ENCODE assay signal across 27 mouse cellular contexts in the genomic region with DNA sequence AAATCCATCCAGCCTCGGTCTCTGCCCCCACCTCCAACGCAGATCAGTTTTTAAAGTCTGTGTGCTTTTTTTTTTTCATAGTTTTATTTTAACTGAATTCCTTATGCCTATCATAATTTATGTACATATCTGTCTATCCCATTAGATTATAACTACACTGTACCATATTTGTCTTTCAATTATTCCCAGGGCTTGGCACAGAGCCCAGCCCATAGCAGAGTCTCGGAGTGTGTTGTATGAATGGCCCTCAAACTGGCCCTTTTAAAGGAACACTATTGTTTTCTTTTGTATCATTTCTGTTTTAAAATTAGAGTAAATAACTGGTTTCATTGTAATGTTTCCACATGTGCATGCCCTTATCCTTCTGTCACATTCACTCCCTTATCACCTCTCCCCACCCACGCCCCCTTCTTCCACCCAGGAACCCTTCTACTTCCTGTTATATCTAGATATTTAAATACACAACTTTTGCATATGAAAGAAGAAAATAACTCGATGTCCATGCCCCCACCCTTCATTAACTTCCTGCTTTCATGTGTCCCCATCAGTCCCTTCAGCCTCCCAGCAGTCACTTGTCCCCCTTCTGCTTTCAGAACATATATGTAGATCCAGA. TPM values are rescaled to one million over a fixed set of nuclear protein-coding genes. Genes with fewer than 3 reads are reported as not detected.
DNase-seq lines count a peak whose midpoint lies in the region; ATAC-seq and TF ChIP-seq lines count a peak whose summit lies in the region.
"Had no signal": no experiment of that assay in that cellular context is flagged by ENCODE, and none has a peak within 500 bp of the region (broad histone marks: within the 10 kb centered on the region; RNA-seq: fewer than 3 reads in every experiment).

No protein-coding gene starts in this region.

- peaks cover 4% of the 10 kb centered on the region; the same call in 1 of the 2 replicates for H3K27me3 ChIP-seq in lung, embryonic 14.5 days (ENCODE audit: insufficient read depth, low read length)
- H3K27me3 ChIP-seq in liver, embryonic 15.5 days, result peaks cover 21% of the 10 kb centered on the region; the same call in 1 of the 2 replicates
- no peaks in the 10 kb centered on the region for H3K27me3 ChIP-seq in stomach, postnatal 0 days (ENCODE audit: control insufficient read depth, insufficient read depth, low read length)
- H3K27me3 ChIP-seq: neural tube, embryonic 12.5 days had no signal

- no peak overlapping the region for H3K4me2 ChIP-seq in lung, embryonic 14.5 days
- peak overlapping the region; percentile 29 for H3K4me2 ChIP-seq in liver, embryonic 15.5 days
- H3K4me2 ChIP-seq in stomach, postnatal 0 days (replicated peaks; ENCODE audit: low read depth), result no peak overlapping the region
- H3K4me2 ChIP-seq: embryonic facial prominence, embryonic 13.5 days; hindbrain, embryonic 12.5 days; midbrain, embryonic 11.5 days; neural tube, embryonic 12.5 days had no signal

- DNase-seq in lung, embryonic 14.5 days, result peak; percentile 74
- DNase-seq in lung, adult 2 months, result no peak
- DNase-seq in stomach, postnatal 0 days (ENCODE audit: low spot score), result peak; percentile 56
- DNase-seq in cerebellum, postnatal 36 days, result no peak
- DNase-seq in layer of hippocampus, postnatal 25 days (ENCODE audit: extremely low spot score in 1 of 2, low spot score in 1 of 2), result no peak
- DNase-seq: B cell, adult 2 months; cerebellum, adult 11-12 months; gastrocnemius, postnatal 25 days; heart, postnatal 10 days; lung, postnatal 14 days; spleen, adult 18-20 months had no signal

- H3K4me3 ChIP-seq in lung, embryonic 14.5 days (ENCODE audit: low read depth, low read length), result no peak overlapping the region
- no peak overlapping the region for H3K4me3 ChIP-seq in lung, adult 2 months (replicated peaks; ENCODE audit: extremely low read depth, low read depth, low read length)
- H3K4me3 ChIP-seq in liver, embryonic 15.5 days (replicated peaks), result no peak overlapping the region
- H3K4me3 ChIP-seq in stomach, postnatal 0 days (ENCODE audit: low read depth, low read length), result no peak overlapping the region
- H3K4me3 ChIP-seq: embryonic facial prominence, embryonic 13.5 days; heart, embryonic 10.5 days; hindbrain, embryonic 12.5 days; neural tube, embryonic 12.5 days had no signal

- no peaks in the 10 kb centered on the region for H3K9me3 ChIP-seq in lung, embryonic 14.5 days (ENCODE audit: low read depth, low read length)
- no peaks in the 10 kb centered on the region for H3K9me3 ChIP-seq in liver, embryonic 15.5 days (replicated peaks)
- H3K9me3 ChIP-seq in stomach, postnatal 0 days (ENCODE audit: control insufficient read depth, low read length), result no peaks in the 10 kb centered on the region
- H3K9me3 ChIP-seq: embryonic facial prominence, embryonic 13.5 days; heart, embryonic 10.5 days; hindbrain, embryonic 12.5 days; neural tube, embryonic 12.5 days had no signal

- H3K27ac ChIP-seq in lung, embryonic 14.5 days (ENCODE audit: low read depth), result no peak overlapping the region
- H3K27ac ChIP-seq in liver, embryonic 15.5 days (replicated peaks), result peak overlapping the region; percentile 56
- no peak overlapping the region for H3K27ac ChIP-seq in stomach, postnatal 0 days (replicated peaks)
- H3K27ac ChIP-seq: embryonic facial prominence, embryonic 13.5 days; heart, embryonic 10.5 days; hindbrain, embryonic 12.5 days; neural tube, embryonic 12.5 days had no signal

- H3K9ac ChIP-seq in lung, embryonic 14.5 days, result no peak overlapping the region
- H3K9ac ChIP-seq in liver, embryonic 15.5 days, result no peak overlapping the region
- no peak overlapping the region for H3K9ac ChIP-seq in stomach, postnatal 0 days (ENCODE audit: low read length)
- H3K9ac ChIP-seq: embryonic facial prominence, embryonic 13.5 days; hindbrain, embryonic 12.5 days; neural tube, embryonic 12.5 days had no signal

- H3K36me3 ChIP-seq in lung, embryonic 14.5 days (ENCODE audit: insufficient read depth), result no peaks in the 10 kb centered on the region
- H3K36me3 ChIP-seq in liver, embryonic 15.5 days (replicated peaks), result no peaks in the 10 kb centered on the region
- H3K36me3 ChIP-seq in stomach, postnatal 0 days (ENCODE audit: control insufficient read depth, insufficient read depth, low read length), result no peaks in the 10 kb centered on the region
- H3K36me3 ChIP-seq: embryonic facial prominence, embryonic 13.5 days; heart, embryonic 10.5 days; hindbrain, embryonic 12.5 days; neural tube, embryonic 12.5 days had no signal

- TF ChIP-seq CTCF in lung, embryonic 14.5 days (IDR thresholded peaks at IDR 0.05; ENCODE audit: low read depth), result no peak
- TF ChIP-seq CTCF in lung, adult 2 months (IDR thresholded peaks at IDR 0.05; ENCODE audit: insufficient read depth, low read length), result no peak
- no peak for TF ChIP-seq CTCF in stomach, postnatal 0 days (IDR thresholded peaks at IDR 0.05; ENCODE audit: low read depth)

- TF ChIP-seq POLR2A in lung, adult 2 months (IDR thresholded peaks at IDR 0.05; ENCODE audit: borderline replicate concordance, extremely low read depth, low read depth, low read length), result no peak

- no peaks in the 10 kb centered on the region for H3K4me1 ChIP-seq in lung, embryonic 14.5 days (ENCODE audit: insufficient read depth)
- no peaks in the 10 kb centered on the region for H3K4me1 ChIP-seq in lung, adult 2 months (ENCODE audit: control insufficient read depth, insufficient read depth, low read length)
- peaks cover 30% of the 10 kb centered on the region for H3K4me1 ChIP-seq in liver, embryonic 15.5 days (replicated peaks)
- H3K4me1 ChIP-seq in stomach, postnatal 0 days (replicated peaks; ENCODE audit: control insufficient read depth, insufficient read depth), result peaks cover 2% of the 10 kb centered on the region; the same call in 1 of the 2 replicates

- TF ChIP-seq EP300 in stomach, postnatal 0 days (optimal IDR thresholded peaks at IDR 0.05), result no peak

- no peak for ATAC-seq in lung, embryonic 14.5 days (ENCODE audit: insufficient read depth)
- ATAC-seq in common myeloid progenitor, adult 5-6 weeks (replicated peaks; ENCODE audit: low read depth, poor library complexity, severe bottlenecking), result peak; percentile 31
- ATAC-seq in liver, embryonic 15.5 days (ENCODE audit: insufficient read depth), result peak; percentile 71
- ATAC-seq in stomach, postnatal 0 days (ENCODE audit: low FRiP score, low TSS enrichment), result peak; percentile 25; the same call in 1 of the 2 replicates

- WGBS in lung, embryonic 14.5 days, result 33% methylated on average over 5 of the region's 5 CpGs
- 29% methylated on average over 5 of the region's 5 CpGs for WGBS in lung, adult 2 months
- WGBS in liver, embryonic 15.5 days (ENCODE audit: insufficient replicate concordance), result 40% methylated on average over 5 of the region's 5 CpGs
- WGBS in stomach, postnatal 0 days, result 32% methylated on average over 5 of the region's 5 CpGs

RNA-seq across cellular contexts. Expression of gene Gdf5, which starts 2.3 kb away (rescaled TPM):
- polyA plus RNA-seq in lung, embryonic 14.5 days (2014; fragmentation: Nextera tagmentation; extraction: Ambion mirVana), result 0.34 and 0.41 TPM in 2 replicates
- polyA plus RNA-seq in lung, adult 2 months (2012; rRNA removed), result 0.37 and 0.59 TPM in 2 replicates
- not detected in 2 replicates for total RNA-seq in common myeloid progenitor, adult 5-6 weeks (2017)
- polyA plus RNA-seq in liver, embryonic 15.5 days (2015; fragmentation: Nextera tagmentation; extraction: Ambion mirVana), result not detected in 2 replicates
- 1.6 and 1.8 TPM in 2 replicates for polyA plus RNA-seq in stomach, postnatal 0 days (2015; fragmentation: Nextera tagmentation; extraction: Ambion mirVana)
- total RNA-seq in layer of hippocampus, postnatal 25 days (2021), result under 1 TPM in 1 of 2 experiments, not detected in 1; 0.10 TPM
- total RNA-seq: gastrocnemius, postnatal 25 days; heart, postnatal 10 days; monocyte, adult 5-6 weeks had no signal

RNA-seq across cellular contexts. Expression of gene Gm15557, which starts 7.0 kb away (rescaled TPM):
- not detected in 2 replicates for polyA plus RNA-seq in lung, embryonic 14.5 days (2014; fragmentation: Nextera tagmentation; extraction: Ambion mirVana)
- not detected in 2 replicates for polyA plus RNA-seq in lung, adult 2 months (2012; rRNA removed)
- total RNA-seq in common myeloid progenitor, adult 5-6 weeks (2017), result not detected in 2 replicates
- polyA plus RNA-seq in liver, embryonic 15.5 days (2015; fragmentation: Nextera tagmentation; extraction: Ambion mirVana), result not detected in 2 replicates
- not detected in 2 replicates for polyA plus RNA-seq in stomach, postnatal 0 days (2015; fragmentation: Nextera tagmentation; extraction: Ambion mirVana)
- not detected for total RNA-seq in layer of hippocampus, postnatal 25 days (2021)
- total RNA-seq: gastrocnemius, postnatal 25 days; heart, postnatal 10 days; layer of hippocampus, adult 8-10 months; left cerebral cortex, postnatal 10 days; monocyte, adult 5-6 weeks had no signal
- polyA plus RNA-seq: cortical plate, adult 2 months; embryonic facial prominence, embryonic 13.5 days; forebrain, embryonic 11.5 days; frontal cortex, adult 2 months; heart, embryonic 10.5 days; hindbrain, embryonic 12.5 days; intestine, embryonic 14.5 days; kidney, embryonic 16.5 days; midbrain, embryonic 11.5 days; neural tube, embryonic 12.5 days; urinary bladder, adult 2 months had no signal

RNA-seq across cellular contexts. Expression of gene Cep250, which starts 8.8 kb away (rescaled TPM):
- 23.5 and 24.6 TPM in 2 replicates for polyA plus RNA-seq in lung, embryonic 14.5 days (2014; fragmentation: Nextera tagmentation; extraction: Ambion mirVana)
- polyA plus RNA-seq in lung, adult 2 months (2012; rRNA removed), result 7.1 and 9.1 TPM in 2 replicates
- 36.6 and 46.4 TPM in 2 replicates for total RNA-seq in common myeloid progenitor, adult 5-6 weeks (2017)
- 8.2 and 9.7 TPM in 2 replicates for polyA plus RNA-seq in liver, embryonic 15.5 days (2015; fragmentation: Nextera tagmentation; extraction: Ambion mirVana)
- 4.0 and 4.6 TPM in 2 replicates for polyA plus RNA-seq in stomach, postnatal 0 days (2015; fragmentation: Nextera tagmentation; extraction: Ambion mirVana)
- total RNA-seq in layer of hippocampus, postnatal 25 days (2021), result 10 to 100 TPM; 14.3 to 18.9 TPM

RNA-seq across cellular contexts. Expression of gene Uqcc1, which starts 17.4 kb away (rescaled TPM):
- 52.0 and 52.9 TPM in 2 replicates for polyA plus RNA-seq in lung, embryonic 14.5 days (2014; fragmentation: Nextera tagmentation; extraction: Ambion mirVana)
- 13.5 and 24.0 TPM in 2 replicates for polyA plus RNA-seq in lung, adult 2 months (2012; rRNA removed)
- 58.5 and 105 TPM in 2 replicates for total RNA-seq in common myeloid progenitor, adult 5-6 weeks (2017)
- 32.1 and 33.5 TPM in 2 replicates for polyA plus RNA-seq in liver, embryonic 15.5 days (2015; fragmentation: Nextera tagmentation; extraction: Ambion mirVana)
- 41.9 and 46.4 TPM in 2 replicates for polyA plus RNA-seq in stomach, postnatal 0 days (2015; fragmentation: Nextera tagmentation; extraction: Ambion mirVana)
- total RNA-seq in layer of hippocampus, postnatal 25 days (2021), result 10 to 100 TPM; 60.8 to 74.1 TPM

Comparison
In these comparisons a context has a peak if more than half of its experiments do, and no peak if none do; other contexts are left out.
1. DNase-seq: peak in lung, embryonic 14.5 days (single experiment) and stomach, postnatal 0 days (single experiment); none in lung, adult 2 months (single experiment), cerebellum, postnatal 36 days (0 of 2) and layer of hippocampus, postnatal 25 days (0 of 2).